Mouse (Mus musculus) cerebellum, adult 8-10 months (tissue): Measurements from ENCODE around the gene Gmds.

Experiments used
- DNase-seq: peaks from one replicate; pipeline ENCODE4 v3.0.0; 2022

The Gmds gene

DNA sequence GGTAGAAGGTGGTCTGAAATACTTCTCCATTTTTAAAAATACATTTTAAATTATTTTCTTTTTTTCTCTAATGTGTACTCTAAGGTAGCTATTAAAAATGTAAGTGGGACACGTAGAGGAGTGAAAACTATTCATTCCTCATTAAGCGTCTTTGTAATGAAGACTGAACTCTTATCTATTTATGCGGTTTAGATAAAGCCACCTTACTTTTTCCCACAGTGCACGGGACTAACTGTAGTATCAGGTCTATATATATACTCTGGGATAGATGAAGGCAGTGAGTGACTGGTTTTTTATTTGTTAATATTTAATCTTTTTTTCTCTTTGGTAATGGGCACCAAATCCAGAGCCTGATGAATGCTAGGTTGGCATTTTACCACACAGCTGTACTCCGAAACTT is 478.3 kb downstream of the Gmds start:
- DNase-seq = no peak

DNA sequence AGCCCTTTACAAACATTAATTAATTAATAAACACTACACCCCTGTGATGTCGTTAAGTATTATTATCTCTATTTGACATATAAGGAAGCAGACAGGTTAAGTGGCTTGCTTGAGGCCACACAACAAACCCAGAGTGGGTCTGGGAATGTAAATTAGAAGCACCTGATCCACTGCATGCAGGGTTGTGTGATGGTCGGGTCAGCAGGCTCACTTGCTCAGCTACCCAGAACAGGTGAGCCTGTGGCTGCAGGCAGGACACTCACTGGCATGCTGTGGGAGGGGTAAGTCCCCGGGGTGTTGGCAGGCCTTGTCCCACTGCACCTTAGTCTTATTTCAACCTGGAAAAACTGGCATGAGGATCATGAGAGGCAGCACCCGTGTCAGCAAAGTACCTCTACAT is 484.5 kb downstream of the Gmds start:
- DNase-seq = no peak

DNA sequence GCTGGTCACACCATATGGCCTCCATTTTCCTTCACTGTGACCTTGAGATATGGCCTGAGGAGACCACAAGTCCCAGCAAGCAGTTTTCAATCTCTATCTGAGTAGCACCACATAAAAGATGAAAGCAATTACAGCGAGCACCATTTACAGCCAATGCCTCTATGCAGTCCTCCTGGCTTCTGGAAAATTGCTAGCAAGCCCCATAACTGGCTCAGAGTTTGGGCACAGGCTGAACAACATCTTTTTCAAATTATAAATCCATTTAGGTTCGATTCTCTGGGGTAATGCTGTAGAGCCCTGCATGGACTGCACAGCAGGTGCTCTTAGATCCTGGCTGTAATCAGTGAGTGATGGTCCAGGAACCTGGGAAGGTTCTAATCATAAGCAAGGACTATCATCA is 485.0 kb downstream of the Gmds start:
- no peak for DNase-seq

DNA sequence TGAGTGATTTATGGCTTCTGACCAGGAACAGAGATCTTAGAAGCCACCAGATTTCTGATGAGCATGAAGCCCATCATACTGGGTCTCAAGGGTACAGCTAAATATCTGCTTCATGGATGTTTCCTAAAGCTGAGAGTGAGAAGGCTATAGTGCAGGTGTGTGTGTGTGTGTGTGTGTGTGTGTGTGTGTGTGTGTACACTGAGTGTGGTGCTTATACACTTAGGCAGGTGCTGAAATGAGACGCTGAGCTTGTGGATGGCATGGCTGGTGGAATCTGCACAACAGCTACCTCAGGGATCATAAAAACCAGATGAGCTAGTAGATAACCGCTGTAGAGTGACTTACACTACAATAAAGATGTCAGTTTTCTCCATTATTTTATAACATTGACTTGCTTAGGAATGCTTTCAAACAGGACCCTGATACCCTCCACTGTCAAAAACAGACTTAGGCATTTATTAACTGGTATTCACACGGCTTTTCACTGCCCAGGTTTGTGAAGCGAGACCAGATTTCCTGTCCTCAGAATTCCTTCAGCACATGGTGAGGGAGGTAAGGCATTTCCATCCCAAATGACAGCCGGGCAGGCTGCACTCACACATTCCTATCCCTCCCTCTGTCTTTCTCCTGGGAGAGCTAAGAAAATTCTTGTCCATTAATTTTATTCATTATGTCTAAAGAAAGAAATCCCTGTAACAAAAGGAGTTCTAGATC is 489.1 kb downstream of the Gmds start:
- DNase-seq = no peak

DNA sequence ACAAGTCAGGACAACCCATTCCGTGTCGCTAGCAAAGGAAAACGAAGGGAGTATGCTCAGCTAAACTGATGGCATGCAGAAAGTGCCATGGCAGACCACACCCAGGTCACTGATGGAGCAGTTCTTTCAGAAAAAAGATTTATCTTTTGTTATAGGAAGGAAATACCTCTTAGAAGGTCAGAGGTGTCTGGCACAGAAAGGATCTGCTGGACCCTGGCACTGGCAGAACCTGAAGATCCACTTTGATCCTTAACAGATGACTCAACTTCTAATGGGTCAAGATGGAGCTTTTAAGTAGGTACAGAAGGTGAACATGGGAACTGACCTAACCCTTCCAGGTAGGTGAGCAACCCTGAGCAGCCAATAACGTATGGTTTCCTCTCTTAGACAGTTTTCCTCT is 502.7 kb downstream of the Gmds start:
- DNase-seq = no peak

DNA sequence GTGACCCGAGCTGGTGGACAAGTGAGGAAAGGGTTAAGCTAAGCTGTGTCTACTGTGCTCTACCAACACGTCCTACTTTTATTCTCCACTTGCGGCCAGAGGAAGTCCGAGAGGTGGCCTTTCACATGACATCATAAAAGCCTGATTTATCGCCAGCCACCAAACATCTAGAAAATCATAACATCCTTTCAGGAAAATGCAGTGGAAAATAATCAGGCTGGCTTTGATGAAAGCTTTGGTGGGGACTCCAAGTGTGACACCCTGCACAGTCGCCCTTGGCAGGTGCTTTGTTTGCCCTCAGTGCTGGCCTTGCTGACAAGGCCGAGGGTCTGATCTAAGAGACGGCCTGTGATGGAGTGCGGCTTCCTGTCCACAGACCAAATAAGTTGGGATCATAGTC is 508.2 kb downstream of the Gmds start:
- DNase-seq = no peak

DNA sequence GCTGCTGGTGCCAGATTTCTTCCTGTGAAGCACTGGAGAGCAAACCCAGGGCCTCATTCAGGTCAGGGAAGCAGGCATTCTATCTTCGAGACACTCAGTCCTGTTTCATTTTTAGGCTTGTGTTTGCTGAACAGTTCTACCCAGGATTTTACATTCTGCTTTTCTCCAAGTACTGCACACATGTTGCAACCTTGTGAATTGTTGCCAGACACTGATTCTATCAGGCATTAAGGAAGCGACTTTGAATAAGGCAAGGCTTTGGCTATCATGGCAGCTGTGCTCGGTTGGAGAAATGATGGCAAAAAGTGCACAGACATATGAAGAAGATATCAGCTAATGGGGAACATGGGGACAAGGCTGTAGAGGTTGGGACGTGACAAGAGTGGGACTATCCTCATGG is 510.1 kb downstream of the Gmds start:
- no peak for DNase-seq

DNA sequence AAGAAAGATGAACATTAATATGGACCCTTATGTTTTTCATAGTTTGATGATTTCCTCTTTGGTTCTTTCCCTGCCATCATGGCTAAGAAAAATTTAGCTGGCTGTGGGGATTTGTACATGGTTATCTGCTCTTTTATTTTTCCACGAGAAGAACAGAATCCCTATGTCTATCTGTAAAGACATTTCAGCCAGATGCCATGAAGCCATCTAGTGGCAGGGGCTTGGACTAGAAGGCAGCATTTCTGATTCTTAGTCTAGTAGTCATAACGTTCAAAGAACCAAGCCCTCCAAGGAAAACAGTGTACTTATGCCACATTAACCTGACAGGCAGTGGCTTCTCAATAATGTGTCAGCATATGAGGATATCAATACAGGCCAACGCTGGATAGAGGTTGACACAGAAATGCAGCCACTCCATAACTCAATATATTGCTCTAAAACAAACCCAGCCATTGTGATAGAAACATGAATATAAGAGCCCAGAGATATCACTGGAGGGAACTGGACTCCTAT is 510.7 kb downstream of the Gmds start:
- no peak for DNase-seq

DNA sequence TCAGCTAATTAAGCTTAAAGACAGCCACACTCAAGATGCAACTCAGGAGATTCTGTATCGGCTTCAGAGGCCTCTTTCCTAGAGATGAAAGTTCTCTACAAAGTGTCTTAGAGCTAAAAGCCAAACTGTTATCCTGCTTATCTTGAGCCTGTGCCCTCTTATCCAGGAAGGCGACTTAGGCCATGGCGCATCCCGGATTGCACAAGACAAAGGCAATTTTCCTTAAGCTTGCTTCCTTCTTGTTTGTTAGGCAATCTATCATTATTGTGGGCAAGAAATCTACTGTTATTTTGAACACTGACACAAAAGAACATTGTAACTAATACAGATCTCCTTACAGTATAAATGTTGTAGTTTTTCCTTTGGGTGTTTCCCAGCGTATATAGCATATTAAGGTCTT is 511.4 kb downstream of the Gmds start:
- DNase-seq = no peak

DNA sequence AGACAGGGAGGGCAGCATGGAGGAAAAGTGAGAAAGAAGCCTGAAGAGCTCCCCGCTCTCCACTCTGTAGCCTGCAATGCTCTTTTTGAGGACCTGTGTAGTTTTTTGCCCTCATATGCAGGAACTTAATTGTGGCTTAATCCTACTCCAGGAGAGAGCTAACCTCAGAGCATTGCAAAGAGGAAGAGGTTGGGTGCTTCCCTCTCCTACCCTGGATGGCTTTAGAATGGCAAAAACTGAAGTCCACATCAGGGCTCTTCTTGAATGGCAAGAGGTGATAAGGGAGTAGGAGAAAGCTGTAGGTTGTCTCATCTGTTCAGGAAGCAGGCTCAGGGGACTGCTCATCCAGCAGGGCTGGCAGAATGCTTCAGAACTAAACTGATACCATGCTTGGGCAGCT is 513.4 kb downstream of the Gmds start:
- no peak for DNase-seq

DNA sequence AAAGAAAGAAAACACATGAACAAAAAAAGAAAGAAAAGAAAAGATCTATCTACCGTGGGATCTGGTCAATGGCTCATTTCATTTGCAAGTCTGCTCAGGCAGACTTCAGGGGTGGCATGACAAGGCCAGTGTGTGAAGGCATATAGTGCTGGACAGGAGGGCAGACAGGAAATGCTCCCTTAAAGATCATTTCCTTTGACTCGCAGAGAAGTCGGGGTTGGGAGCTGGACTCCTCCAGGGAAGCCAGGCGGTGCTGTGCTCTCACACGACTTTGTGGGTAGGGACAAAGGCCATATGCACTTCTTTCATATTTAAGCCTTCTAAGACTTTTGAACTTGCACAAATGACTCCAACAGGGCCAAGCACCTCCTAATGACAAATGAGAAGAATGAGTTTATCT is 515.2 kb downstream of the Gmds start:
- DNase-seq = no peak

DNA sequence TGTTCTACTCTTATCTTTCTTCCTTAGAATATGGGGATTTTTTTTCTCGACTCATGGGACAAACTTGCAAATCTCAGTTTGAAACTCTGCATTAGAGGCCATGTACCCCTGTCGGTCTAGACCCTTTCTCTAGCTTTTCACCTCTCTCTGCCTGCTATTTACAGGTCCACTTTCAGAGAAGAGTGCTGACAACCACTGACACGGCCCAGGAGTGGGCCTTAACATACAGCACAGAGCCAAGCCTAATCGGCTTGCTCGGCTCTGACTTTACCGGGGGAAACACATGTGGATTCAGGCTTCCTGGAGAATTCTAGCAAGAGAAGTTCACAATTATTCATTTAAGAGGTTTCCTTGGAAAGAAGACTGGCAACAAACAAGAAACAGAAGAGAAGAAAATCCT is 517.5 kb downstream of the Gmds start:
- no peak for DNase-seq

DNA sequence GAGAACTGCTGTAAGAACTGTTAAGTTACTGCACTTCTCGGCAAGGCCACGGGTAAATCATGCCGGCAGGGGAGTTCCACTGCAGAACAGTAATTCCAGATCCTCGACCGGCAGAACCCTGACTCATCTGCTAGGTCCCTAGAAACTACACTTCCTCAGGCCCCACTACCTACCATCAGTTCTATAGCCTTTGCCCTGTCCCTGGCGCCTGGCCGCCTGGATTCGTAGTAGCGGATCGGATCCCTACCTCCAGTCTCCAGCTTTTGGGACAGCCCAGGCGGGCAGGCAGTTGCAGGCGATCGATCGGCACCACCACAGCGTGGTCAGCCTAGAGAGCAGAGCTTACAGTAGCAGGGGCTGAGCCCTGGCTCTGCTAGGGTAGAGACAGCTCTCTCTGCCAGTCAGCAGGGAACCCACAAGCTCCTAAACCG is 517.9 kb downstream of the Gmds start:
- no peak for DNase-seq

DNA sequence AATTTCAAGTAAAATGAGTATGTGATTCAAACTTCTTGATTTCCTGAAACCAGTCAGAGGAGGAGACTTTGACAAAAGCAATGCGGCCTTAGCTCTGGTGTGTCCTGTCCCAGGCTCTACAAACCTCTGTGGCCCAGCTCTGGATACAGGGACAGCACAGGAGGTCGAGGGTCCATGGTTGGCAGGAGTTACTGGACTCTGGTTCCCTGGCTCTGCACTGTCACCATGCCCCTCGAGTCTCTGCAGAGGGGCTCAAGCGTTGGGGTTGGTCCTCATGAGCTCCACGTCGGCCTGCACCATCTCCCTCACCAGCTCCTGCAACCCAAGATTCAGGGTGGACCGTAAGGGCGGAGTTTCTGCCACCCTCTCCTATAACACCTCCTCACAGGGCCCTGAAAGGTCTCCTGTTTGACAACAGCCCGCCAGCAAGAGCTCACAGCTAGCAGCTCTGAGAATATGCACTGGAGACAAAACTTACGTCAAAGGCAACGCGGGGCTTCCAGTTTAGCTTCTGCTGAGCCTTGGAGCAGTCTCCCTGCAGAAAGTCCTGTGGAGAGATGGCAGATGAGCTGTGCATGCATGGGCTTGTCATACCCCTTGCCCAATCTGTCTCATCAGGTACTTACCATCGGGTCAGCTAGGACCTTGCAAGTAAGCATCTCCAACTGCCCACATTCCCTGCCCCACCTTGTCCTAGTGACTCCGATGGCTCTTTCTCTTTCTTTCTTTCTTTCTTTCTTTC is 518.7 kb downstream of the Gmds start:
- DNase-seq = no peak

DNA sequence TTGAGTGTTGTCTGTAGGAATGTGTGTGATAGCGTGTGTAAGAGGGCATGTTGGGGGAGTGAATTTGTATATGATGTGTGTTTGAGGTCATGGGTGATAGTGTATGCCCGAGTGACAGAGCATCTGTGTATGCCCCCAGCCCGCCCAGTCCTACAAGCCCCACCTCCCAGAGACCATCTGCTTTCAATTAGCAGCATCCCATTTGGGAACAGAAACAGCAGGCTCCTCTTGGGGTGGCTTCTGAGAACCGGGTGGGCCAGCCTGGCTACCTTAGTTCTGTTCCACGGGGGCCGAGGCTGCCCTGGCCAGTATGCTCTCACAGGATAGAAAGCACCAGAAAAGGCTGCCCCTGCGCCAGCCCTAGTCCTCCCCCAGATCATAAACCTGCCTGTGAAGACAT is 520.2 kb downstream of the Gmds start:
- no peak for DNase-seq

DNA sequence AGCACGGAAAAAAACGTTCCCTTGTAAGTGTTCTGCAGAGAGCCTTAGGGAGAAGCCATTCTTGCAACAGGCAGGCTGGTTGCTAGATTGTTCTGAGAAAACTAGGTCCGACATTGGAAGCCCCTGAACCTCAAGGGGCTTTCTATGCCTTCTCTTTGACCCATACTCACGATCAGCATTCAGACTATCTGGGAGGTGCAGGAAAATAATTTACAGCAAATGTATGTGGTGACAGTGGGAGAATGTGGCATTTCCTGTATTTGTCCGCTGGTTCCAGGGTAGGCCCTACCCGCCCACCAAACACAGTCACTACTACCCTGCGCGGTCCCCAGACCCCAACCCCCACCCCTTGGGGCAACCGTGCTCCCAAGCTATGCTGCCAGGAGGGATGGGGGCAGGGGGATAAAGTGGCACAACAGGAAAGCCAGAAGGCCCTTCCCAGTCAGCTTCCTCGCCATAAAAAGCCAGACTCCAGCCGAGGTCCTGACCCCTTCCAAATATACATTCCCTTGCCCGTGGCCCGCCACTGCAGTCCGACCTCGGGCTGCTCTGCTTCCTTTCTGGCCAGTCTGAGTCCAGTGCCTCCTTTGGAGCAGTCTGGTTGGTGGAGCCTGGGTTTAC is 523.0 kb downstream of the Gmds start:
- DNase-seq = no peak

DNA sequence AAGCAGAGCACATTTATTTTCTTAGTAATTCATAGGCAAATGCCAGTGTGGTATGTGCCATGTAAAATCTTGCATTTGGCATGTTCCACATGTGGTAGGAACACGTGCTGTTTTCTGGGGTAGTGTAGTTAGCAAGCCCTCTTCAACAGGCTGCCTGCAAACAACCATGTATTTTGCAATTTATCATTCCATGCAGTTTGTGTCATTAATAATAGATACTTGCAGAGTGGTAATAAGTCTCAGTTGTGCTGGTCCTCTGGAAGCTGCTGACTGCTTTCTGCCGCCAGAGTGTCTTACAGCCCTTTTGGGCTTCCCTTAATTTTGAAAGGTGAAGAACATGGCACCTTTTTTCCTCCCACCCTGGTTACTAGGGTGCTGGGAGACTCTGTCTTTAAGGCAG is 525.8 kb downstream of the Gmds start:
- DNase-seq = no peak

DNA sequence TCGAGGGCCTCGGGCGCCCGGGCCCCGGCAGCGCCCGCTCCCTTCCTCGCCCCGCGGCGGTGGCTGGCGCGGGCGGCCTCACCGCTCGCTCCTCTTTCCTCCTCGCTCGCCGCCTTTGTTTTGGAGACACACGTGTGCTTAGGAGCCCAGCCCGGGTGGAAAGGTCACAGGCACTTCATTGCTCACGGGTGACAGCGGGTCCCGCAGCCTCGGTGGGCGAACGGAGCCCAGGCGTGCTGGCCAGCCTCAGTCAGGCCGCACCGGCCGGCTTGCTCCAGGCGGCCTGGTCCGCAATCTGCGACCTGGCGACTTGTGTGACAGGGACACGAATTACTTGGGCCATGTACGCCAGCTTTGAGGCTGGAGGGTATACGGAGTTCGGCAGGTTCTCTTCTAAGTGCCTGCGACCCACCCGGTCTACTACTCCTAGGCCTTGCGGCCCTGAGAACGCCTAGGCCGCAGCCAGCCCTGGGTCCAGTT is 527.0 kb downstream of the Gmds start:
- no peak for DNase-seq

DNA sequence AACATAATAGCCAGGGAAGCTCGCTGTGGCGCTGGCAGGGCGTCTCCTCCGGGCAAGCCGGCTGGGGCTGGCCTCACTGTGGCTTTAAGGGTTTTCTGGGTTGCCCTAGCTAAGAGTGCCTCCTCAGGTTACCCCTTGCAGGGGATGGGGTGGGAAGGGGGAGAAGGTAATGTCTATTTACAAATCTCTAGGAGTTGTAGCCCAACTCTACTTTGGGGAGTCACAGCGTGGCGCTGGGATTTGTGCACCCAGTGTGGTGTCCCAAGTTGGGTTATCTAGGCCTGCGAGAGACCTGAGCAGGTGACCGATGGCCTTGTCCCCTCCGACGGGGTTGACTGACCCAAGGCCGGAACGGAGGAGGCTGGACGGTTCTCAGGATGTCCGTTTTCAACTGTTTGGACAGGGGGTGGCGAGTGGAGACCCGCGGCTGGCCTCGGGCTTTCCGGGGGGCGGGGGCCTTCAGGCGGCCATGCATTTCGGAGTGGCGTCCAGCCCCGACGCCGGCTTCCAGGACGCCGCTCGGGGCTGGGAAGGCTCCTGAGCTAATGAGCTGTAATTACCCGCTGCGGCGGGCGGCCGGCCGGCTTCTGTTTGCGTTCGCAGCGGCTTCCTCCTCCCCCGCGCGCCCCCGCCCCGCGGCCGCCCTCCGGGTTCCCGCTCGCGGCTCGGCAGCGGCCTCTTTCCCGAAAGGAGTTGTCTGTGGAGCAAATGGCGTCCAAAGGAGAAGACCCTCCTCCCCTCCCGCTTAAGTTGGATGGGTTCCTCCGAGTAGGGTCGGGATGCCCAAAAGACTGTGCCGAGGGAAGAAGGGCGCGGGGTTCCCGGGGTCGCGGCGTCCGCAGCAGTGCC is 527.6 kb downstream of the Gmds start:
- no peak for DNase-seq

DNA sequence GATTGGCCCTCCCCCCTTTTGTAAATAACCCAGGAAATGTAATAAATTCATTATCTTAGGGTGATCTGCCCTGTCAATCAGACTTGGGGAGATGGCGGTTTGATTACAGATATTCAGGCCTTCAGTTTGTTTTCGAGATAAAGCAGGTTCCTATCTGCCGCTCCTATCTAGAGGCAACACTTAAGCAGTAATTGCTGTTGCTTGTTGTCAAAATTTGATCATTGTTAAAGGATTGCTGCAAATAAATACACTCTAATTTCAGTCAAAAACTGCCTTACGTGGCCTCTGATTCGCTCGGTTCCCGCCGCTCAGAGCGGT is 528.2 kb downstream of the Gmds start:
- no peak for DNase-seq

DNA sequence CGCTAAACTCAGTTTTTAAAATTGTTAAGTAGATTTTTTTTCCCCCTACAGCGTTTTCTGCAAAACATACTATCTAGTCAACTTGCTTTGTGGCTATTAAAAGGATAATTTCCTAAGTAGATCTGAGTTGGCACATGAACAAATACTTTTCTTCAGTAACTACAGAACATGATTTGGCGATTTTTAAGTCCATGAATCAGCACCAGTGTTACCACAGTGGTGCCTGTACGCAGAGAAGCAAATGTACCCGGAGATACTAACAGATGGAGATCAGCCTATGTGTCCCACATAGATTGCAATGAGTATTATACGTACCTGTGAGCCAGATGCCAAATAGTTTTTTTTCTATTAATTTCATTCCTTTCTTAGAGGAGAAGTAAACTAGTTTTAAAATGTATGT is 528.8 kb downstream of the Gmds start:
- no peak for DNase-seq

DNA sequence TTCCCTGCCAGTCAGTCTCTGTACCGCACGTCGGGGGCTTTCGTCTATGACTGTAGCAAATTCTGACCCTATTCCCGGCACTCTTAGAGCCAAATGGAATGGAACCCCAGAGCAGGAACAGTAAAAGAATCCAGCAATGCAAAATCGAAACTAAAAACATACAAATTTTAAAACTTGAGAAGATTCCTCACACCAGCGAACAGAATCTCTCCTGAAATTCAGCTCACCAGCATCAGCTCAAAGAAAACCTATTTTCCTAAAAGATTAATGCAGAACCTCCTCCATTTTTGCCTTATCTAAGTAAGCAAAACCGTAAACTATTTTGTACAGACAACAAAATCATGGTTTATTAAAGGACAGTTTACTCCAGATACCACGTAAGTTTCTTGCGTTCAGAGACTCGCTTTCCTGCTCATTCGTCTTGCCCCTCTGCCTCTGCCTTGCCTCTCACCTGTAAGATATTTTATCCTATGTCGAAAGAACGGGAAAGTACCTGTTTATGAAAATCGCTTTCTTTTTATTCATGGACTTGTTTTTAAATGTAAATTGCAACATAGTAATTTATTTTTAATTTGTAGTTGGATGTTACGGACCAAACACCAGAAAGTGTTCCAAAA is 529.6 kb downstream of the Gmds start:
- no peak for DNase-seq
